Mouse (Mus musculus) liver, embryonic 14.5 days (tissue): ENCODE results near the gene Gpn3.

ENCODE experiments used
- CTCF ChIP-seq: IDR thresholded peaks from 2 replicates; pipeline ENCODE4 v1.5.1; 2016; ENCODE audit warnings: antibody characterized with exemption, low read depth, control low read depth
- EP300 ChIP-seq: IDR thresholded peaks from 2 replicates; pipeline ENCODE4 v1.6.1; 2016; ENCODE audit warnings: antibody characterized with exemption, low read depth

DNA sequence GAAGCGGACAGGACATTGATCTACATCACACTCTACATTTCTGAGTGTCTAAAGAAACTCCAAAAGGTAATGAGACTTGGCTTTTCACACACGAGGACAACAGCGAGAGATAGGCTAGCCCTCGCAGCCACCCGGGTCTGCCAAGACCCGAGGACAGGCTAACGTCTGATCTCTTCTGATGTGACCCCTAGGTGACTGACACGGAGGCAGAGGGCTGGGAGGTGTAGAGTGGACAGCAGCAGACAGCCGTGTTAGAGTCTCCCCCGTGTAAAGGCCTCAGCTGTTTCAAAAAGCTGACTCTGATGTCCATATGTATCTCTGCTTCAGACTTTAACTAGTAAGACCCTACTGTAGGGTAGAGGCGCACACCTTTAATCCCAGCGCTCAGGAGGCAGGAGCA is 31.7 kb downstream of the Gpn3 start:
- TF ChIP-seq EP300, result no peak
- TF ChIP-seq CTCF, result no peak
